Mouse (Mus musculus): Measurements from ENCODE around the gene A530032D15Rik.
"Not testable (repeated sequence)": the region's sequence is repeated elsewhere in the genome, so short reads cannot be mapped to it uniquely, and the experiment has no call there.

Gene A530032D15Rik

GRCm38 (mm10) chr1:85035801-85036200, 73.9 kb downstream of the A530032D15Rik start:
- DNase-seq (ENCODE audit: low spot score in 2 of 2), result not testable (repeated sequence)

- not testable (repeated sequence) for DNase-seq (ENCODE audit: low spot score in 2 of 2)
These were observed 75.3 kb downstream of the A530032D15Rik start for GRCm38 (mm10) chr1:85034394-85034793.

- not testable (repeated sequence) for DNase-seq (ENCODE audit: low spot score in 2 of 2)
These were observed 76.0 kb downstream of the A530032D15Rik start for GRCm38 (mm10) chr1:85033616-85034015.
